Mouse (Mus musculus) embryonic facial prominence, embryonic 15.5 days (tissue): Measurements from ENCODE around the gene Prpf3. TPM values are rescaled to one million over a fixed set of nuclear protein-coding genes. Genes with fewer than 3 reads are reported as not detected.
"Not testable (repeated sequence)": the region's sequence is repeated elsewhere in the genome, so short reads cannot be mapped to it uniquely, and the experiment has no call there.

Experiments used
- ATAC-seq: fragments of 200-750 bp; cut with Nextera tagmentation; 2 replicates; pipeline ENCODE4 v1.8.0; 2017; ENCODE audit warnings: low read depth, moderate TSS enrichment; ENCODE audit not compliant: insufficient number of reproducible peaks, low FRiP score, low TSS enrichment
- H3K27ac ChIP-seq: fragments of 300-500 bp; sonication (generic); replicated peaks from 2 replicates; pipeline ENCODE4 v1.5.1; 2015; ENCODE audit warnings: mild to moderate bottlenecking, inconsistent platforms
- H3K27me3 ChIP-seq: fragments of 300-500 bp; sonication (generic); 2 replicates; pipeline ENCODE4 v1.6.1; 2015; ENCODE audit warnings: inconsistent platforms
- H3K36me3 ChIP-seq: fragments of 300-500 bp; sonication (generic); 2 replicates; pipeline ENCODE4 v1.6.1; 2015; ENCODE audit warnings: mild to moderate bottlenecking, inconsistent platforms
- H3K4me1 ChIP-seq: fragments of 300-500 bp; sonication (generic); 2 replicates; pipeline ENCODE4 v1.6.1; 2015; ENCODE audit warnings: inconsistent platforms
- H3K4me2 ChIP-seq: fragments of 300-500 bp; sonication (generic); replicated peaks from 2 replicates; pipeline ENCODE4 v1.6.1; 2015; ENCODE audit warnings: mild to moderate bottlenecking, inconsistent platforms
- H3K4me3 ChIP-seq: fragments of 300-500 bp; sonication (generic); replicated peaks from 2 replicates; pipeline ENCODE4 v1.5.1; 2015; ENCODE audit warnings: mild to moderate bottlenecking, inconsistent platforms
- H3K9ac ChIP-seq: fragments of 300-500 bp; sonication (generic); 2 replicates; pipeline ENCODE4 v1.6.1; 2015; ENCODE audit warnings: inconsistent platforms
- H3K9me3 ChIP-seq: fragments of 300-500 bp; sonication (generic); replicated peaks from 2 replicates; pipeline ENCODE4 v1.6.1; 2016; ENCODE audit warnings: inconsistent platforms
- WGBS: fragments of 180-500 bp; shearing (Covaris S2); methylation state at CpG from one replicate; pipeline ENCODE4 v1.1.7; 2015; 5-methylcytosine and 5-hydroxymethylcytosine counted together
- polyA plus RNA-seq: library from polyadenylated mRNA; unstranded; fragments of >200 nt; fragmentation: Nextera tagmentation; extraction: Ambion mirVana; gene quantifications from 2 replicates; pipeline ENCODE4 v1.2.1, GENCODE M21; 2015

Prpf3 gene
- polyA plus RNA-seq, result 47.9 and 48.5 TPM in 2 replicates

DNA sequence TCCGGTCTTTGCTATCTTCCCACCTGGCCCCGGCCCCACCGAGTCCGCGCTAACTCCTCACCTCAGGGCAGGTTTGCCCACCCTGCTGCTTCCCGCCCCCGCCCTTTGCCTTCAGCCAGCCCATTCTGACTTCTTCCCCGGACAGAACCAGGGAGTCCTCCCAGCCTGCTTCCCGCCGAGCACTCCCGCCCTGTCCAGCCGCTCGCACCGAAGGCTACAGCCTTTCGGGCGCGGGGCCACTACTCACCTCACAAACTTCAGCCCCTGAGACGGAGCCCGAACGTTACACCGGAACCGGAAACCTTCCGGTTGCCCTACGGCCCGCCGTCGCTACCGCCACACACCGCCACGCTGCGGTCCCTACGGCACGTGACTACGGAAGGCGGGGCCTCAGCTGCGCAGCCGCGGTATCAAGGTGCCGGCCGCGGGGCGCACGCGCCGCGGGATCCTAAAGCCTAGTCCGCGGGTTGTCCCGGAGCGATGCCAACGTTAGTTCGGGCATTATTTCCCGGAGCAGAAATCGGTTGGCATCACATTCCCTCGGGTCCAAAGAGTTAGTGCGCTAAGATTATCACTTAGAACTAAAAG lies at the start of gene Prpf3:
Gene Prpf3 (minus strand): TSS at position 384 of the 588 bp plus-strand sequence.
- under 1% methylated on average over 56 of the region's 56 CpGs for WGBS
- Histone ChIP-seq H3K27ac (peak within 1 kb of the TSS; percentile 88), H3K9ac (peak within 1 kb of the TSS; percentile 80), H3K4me2 (peak within 1 kb of the TSS; percentile 62), H3K4me3 (peak within 1 kb of the TSS; percentile 77), H3K4me1 (peaks cover 11% of the 10 kb centered on the region; the same call in 1 of the 2 replicates), H3K27me3 (no peaks in the 10 kb centered on the region), H3K36me3 (peaks cover 27% of the 10 kb centered on the region), H3K9me3 (no peaks in the 10 kb centered on the region)
- peak; percentile 98 for ATAC-seq

DNA sequence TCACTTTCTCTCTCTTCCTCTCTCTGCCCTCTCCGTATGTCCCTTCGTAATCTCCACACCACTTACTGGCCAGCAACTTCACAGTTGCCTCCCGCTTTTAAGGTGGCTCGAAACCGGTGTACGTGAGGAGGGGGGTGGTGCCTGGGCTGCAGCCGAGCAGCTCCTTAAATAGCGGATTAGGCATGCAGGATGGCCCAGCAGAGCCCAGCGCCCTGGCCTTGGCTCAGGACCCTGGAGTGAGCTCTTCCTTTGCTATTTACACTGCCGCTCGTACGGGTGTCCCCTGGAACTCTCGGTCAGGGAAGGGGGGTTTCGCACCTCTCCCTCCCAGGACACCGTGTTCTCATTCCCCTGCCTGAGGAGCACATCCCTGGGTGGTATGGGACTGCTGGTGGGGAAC lies 48.9 kb upstream of the Prpf3 start, which contains the start of gene Car14:
Gene Car14 (minus strand): TSS at position 124 of the 400 bp plus-strand sequence.
- Histone ChIP-seq H3K9me3 (no peaks in the 10 kb centered on the region), H3K4me1 (peaks cover 40% of the 10 kb centered on the region), H3K27me3 (peaks cover 23% of the 10 kb centered on the region; the same call in 1 of the 2 replicates), H3K36me3 (no peaks in the 10 kb centered on the region), H3K27ac (no peak within 1 kb of the TSS), H3K4me3 (peak within 1 kb of the TSS; percentile 36), H3K9ac (peak within 1 kb of the TSS; percentile 21; the same call in 1 of the 2 replicates), H3K4me2 (peak within 1 kb of the TSS; percentile 73)
- under 1% methylated on average over 15 of the region's 15 CpGs for WGBS
- peak; percentile 26; the same call in 1 of the 2 replicates for ATAC-seq

DNA sequence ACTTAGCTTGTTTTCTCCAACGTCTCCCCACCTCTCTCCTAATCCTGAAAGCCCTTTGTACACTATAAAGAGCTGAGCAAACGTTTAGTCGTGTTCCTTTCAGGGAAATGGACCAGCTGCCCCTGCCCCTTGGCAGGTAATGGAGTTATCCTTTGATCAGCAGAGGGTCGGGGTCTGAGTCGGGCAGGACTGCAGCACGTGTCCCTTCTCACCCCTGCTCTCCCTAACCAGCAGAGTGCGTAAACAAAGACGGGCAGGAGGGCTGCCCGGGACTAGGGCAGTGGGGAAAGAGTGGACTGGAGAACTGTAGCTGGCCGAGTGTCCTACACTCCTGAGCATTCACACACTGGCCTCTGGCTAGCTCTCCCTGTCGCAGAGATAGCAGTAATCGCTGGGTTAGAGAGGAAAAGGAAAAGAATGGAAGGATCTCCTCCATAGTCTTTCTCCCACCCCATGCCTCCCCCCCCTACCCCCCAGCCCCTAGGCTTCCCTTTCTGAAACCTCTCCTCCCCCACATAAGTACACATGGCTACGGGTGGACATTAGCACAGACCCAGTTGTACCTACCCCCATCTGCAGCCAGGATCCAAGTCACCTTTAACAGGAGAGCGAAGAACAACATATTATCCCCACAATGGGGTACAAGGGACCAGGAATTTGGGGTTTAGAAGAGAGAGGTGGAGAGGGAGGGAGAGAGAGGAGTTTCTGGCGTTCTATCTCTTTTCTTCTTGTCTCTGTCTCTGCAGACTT lies 48.2 kb upstream of the Prpf3 start:
- no peak for ATAC-seq
- WGBS, result 4% methylated on average over 15 of the region's 15 CpGs
- peak overlapping the region; percentile 36 for H3K4me3 ChIP-seq
- no peak overlapping the region for H3K27ac ChIP-seq
- peak overlapping the region; percentile 73 for H3K4me2 ChIP-seq
- no peak overlapping the region for H3K9ac ChIP-seq
- no peaks in the 10 kb centered on the region for H3K9me3 ChIP-seq
- H3K27me3 ChIP-seq, result peaks cover 23% of the 10 kb centered on the region; the same call in 1 of the 2 replicates
- no peaks in the 10 kb centered on the region for H3K36me3 ChIP-seq
- H3K4me1 ChIP-seq, result peaks cover 40% of the 10 kb centered on the region

DNA sequence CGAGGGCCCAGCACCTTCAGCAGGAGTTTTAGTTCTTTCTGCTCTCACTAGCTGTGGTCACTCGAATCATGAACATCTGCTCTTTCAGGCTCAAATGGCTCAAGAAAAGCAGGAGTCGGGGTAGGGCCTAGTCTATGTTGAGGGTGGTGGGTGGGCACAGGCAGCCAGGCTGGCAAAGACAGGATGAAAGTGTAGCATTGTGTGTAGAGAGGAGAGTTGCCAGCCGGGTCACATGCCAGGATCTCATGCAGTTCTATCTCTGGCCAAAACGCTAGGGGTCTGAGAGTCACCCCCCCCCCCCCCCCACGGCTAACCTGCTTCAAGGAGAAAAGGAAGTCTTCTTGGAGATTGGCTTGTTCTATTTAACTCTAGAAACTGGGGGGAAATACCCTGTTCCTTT lies 47.0 kb upstream of the Prpf3 start:
- Histone ChIP-seq H3K9ac (no peak overlapping the region), H3K4me1 (peaks cover 40% of the 10 kb centered on the region), H3K4me2 (no peak overlapping the region), H3K36me3 (no peaks in the 10 kb centered on the region; the same call in 1 of the 2 replicates), H3K27me3 (peaks cover 23% of the 10 kb centered on the region; the same call in 1 of the 2 replicates), H3K27ac (no peak overlapping the region), H3K4me3 (no peak overlapping the region), H3K9me3 (no peaks in the 10 kb centered on the region)
- 31% methylated on average over 6 of the region's 6 CpGs for WGBS
- no peak for ATAC-seq

DNA sequence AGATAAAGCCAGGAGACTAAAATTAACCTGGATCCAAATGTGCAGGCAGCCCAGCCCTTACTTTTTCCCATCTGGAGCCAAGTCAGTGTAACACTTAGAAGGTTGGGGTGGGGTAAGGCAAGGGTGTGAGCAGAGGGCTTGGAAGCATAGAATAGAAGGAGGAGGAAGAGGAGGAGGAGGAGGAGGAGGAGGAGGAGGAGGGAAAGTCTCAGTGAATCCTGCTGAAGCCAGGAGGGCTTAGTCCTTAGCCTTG lies 46.6 kb upstream of the Prpf3 start:
- Histone ChIP-seq H3K9me3 (no peaks in the 10 kb centered on the region), H3K4me1 (peaks cover 39% of the 10 kb centered on the region), H3K27me3 (peaks cover 19% of the 10 kb centered on the region; the same call in 1 of the 2 replicates), H3K9ac (no peak overlapping the region), H3K4me2 (no peak overlapping the region), H3K27ac (no peak overlapping the region), H3K36me3 (peaks cover 3% of the 10 kb centered on the region; the same call in 1 of the 2 replicates), H3K4me3 (no peak overlapping the region)
- ATAC-seq, result no peak

DNA sequence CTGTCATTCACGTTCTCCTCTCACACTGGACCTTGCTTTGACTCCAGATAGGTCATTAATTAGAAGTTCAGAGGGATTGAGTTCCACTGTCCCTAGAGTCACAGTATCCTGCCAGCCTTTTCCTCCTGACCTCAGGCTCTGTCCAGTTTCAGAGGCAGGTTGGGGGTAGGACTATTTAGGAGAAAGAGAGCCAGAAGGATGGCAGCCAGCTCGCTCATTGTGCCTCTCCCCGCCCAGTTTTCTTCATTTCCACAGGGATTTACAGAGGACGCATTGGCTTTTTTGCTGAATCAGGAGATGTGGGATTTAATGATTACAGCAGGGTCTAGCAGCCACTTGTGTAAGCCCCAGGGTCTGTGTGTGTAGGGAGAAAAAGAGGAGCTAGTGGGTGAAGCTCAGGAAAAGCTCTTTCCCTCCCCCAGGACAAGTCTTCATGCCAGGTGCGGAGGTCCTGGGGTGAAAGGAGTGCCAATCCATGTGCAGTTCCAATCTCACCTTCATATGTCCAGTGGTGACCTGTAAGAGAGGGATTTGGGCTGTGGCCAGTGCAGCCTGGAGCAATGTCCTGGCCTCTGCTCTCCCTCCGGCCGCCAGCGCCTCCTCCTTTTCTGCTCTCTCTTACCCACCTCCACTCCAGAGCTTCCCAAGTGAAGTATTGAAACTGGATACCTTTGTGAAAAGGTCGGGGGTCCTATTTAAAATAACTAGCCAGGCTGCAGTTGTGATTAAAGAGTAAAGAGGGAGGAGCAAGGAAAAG lies 46.1 kb upstream of the Prpf3 start:
- H3K27ac ChIP-seq, result no peak overlapping the region
- H3K4me1 ChIP-seq, result peaks cover 34% of the 10 kb centered on the region
- ATAC-seq, result no peak
- no peaks in the 10 kb centered on the region for H3K9me3 ChIP-seq
- H3K27me3 ChIP-seq, result peaks cover 17% of the 10 kb centered on the region; the same call in 1 of the 2 replicates
- 51% methylated on average over 9 of the region's 9 CpGs for WGBS
- H3K36me3 ChIP-seq, result peaks cover 3% of the 10 kb centered on the region; the same call in 1 of the 2 replicates
- H3K9ac ChIP-seq, result no peak overlapping the region
- no peak overlapping the region for H3K4me2 ChIP-seq
- H3K4me3 ChIP-seq, result no peak overlapping the region

DNA sequence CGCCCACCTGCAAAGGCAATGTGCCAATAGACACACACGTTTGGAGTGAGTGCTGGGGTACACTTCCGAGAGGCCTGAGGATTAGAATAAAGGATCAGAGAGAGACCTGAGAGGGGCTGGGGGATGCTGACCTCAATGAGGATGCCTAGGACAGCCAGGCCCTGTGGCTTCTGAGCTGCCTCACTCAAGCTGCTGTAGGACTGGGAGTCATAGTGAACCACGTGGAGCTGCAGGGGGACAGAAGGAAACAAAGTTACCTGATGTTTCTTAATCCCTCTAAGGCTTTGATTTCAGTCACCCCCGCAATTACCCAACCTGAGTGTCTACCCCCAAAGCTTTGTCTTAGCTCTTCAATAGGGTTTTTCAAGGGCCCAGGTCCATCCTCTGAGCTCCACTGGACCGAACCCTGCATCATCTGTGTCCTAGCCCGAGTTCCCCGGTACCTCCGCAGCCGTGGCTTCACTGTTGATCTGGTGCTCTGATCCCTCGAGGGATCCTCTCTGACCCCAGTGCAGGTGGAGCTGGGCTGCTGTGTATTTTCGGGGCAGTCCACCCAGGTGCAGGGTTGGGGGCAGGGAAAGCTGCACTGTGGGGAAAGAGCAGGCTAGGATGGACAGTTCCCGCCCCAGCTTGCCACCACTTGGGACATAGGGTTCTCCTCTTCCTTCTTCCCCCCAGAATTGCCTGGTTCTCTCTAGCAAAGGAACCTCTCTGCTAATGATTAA lies 44.3 kb upstream of the Prpf3 start:
- H3K4me3 ChIP-seq, result no peak overlapping the region
- no peaks in the 10 kb centered on the region for H3K9me3 ChIP-seq
- ATAC-seq, result no peak
- H3K4me2 ChIP-seq, result no peak overlapping the region
- H3K27ac ChIP-seq, result no peak overlapping the region
- WGBS, result 70% methylated on average over 13 of the region's 13 CpGs
- peaks cover 12% of the 10 kb centered on the region; the same call in 1 of the 2 replicates for H3K27me3 ChIP-seq
- peaks cover 21% of the 10 kb centered on the region for H3K4me1 ChIP-seq
- H3K9ac ChIP-seq, result no peak overlapping the region
- peaks cover 5% of the 10 kb centered on the region; the same call in 1 of the 2 replicates for H3K36me3 ChIP-seq

DNA sequence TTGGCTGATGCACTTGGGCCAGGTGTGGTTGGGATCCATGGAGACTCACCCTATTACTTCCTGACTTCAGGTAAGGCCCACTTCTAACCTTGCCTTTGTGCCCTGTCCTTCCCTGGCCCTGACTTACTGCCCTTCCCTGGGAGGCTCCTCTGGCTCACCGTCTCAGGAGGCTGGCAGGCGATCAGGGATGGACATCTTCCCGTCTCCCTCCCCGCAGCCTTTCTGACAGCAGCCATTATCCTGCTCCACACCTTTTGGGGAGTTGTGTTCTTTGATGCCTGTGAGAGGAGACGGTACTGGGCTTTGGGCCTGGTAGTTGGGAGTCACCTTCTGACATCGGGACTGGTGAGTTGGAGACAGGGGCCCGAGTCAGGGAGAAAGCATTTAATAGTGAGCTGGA lies 39.8 kb upstream of the Prpf3 start:
- peaks cover 33% of the 10 kb centered on the region for H3K4me1 ChIP-seq
- H3K27ac ChIP-seq, H3K4me3 ChIP-seq, ATAC-seq, H3K36me3 ChIP-seq, H3K4me2 ChIP-seq, H3K9ac ChIP-seq, H3K9me3 ChIP-seq, H3K27me3 ChIP-seq: not testable (repeated sequence)
- 88% methylated on average over 7 of the region's 7 CpGs for WGBS

DNA sequence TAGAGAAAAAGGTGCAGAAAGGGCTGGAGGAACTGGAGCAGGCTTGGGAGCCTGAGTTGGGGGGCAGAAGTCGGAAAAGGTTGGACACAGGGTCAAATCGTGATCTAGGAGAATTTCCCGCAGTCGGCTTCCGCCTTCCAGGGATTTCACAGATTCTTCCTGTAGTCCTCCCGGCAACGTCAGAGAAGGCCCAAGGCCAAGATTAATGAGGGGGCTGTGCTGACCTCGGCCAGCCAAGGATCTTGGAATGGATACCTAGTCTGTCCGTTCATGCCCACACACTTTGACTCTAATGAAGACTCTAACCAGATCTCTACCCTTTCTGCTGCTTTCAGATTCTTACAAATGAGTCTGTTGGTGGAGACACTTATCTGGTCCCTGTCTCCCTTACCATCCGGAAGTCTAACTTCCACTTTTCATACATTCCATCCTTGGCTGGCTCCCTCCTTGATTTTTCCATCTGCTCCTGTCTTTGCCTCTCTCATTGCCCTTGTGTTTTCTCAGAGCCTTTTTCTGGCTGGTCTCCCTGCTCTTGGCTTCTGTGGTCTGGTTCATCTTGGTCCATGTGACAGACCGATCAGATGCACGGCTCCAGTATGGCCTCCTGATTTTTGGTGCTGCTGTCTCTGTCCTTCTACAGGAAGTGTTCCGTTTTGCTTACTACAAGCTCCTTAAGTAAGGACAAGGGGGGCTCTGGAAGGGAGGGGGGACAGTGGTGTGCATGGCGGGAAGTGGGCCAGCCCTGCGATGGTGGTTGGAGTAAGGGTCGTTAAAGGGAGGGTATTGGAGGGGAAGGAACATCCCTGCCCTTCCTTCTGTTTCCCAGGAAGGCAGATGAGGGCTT lies 38.9 kb upstream of the Prpf3 start:
- Histone ChIP-seq H3K4me3 (peak overlapping the region; percentile 64), H3K9me3 (no peaks in the 10 kb centered on the region), H3K4me1 (peaks cover 39% of the 10 kb centered on the region), H3K9ac (peak overlapping the region; percentile 65), H3K36me3 (peaks cover 5% of the 10 kb centered on the region; the same call in 1 of the 2 replicates), H3K27ac (peak overlapping the region; percentile 78), H3K4me2 (peak overlapping the region; percentile 65), H3K27me3 (no peaks in the 10 kb centered on the region)
- WGBS, result 8% methylated on average over 16 of the region's 16 CpGs
- ATAC-seq, result no peak

DNA sequence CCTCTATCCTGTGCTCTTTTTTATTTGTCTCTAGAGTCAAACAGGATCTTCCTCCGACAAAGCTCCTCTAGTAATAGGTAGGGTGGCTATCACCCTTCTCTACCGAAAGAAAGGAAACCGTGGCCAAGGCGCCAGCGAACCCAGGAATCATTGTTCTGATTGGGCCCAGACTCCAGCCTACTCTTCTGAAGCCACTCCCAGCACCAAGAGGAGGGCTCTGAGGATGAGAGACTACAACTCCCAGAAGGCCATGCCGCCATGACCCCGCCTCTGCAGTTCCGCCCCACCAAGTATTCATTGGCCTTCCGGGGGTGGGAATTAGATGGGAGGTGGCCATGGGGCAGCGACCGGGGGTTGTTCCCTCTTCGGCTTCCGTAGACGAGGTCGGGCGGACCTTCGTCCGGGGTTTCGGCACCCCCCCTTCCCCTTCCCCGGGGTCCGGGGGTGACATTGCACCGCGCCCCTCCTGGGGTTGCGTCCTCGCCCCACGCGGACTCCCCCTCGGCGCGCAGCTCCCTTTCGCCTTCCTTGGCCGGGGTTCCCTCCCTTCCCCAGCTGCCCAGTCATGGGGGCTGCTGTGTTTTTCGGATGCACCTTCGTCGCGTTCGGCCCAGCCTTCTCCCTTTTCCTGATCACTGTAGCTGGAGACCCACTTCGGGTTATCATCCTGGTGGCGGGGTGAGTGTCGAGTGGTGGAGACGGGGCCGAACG lies 38.1 kb upstream of the Prpf3 start, which contains the start of gene Aph1a:
Gene Aph1a (plus strand): TSS at position 364 of the 711 bp plus-strand sequence.
- not testable (repeated sequence) for H3K27me3 ChIP-seq, H3K9me3 ChIP-seq, H3K36me3 ChIP-seq
- WGBS, result under 1% methylated on average over 26 of the region's 43 CpGs
- Histone ChIP-seq H3K27ac (peak within 1 kb of the TSS; percentile 85), H3K9ac (peak within 1 kb of the TSS; percentile 65), H3K4me3 (peak within 1 kb of the TSS; percentile 64), H3K4me1 (peaks cover 39% of the 10 kb centered on the region), H3K4me2 (peak within 1 kb of the TSS; percentile 65)
- peak; percentile 98 for ATAC-seq
